Mouse (Mus musculus): ENCODE measurements around the gene Aebp1. TPM values are rescaled to one million over a fixed set of nuclear protein-coding genes. Genes with fewer than 3 reads are reported as not detected.

The Aebp1 gene
- polyA plus RNA-seq, 1 experiment: 372 TPM

DNA sequence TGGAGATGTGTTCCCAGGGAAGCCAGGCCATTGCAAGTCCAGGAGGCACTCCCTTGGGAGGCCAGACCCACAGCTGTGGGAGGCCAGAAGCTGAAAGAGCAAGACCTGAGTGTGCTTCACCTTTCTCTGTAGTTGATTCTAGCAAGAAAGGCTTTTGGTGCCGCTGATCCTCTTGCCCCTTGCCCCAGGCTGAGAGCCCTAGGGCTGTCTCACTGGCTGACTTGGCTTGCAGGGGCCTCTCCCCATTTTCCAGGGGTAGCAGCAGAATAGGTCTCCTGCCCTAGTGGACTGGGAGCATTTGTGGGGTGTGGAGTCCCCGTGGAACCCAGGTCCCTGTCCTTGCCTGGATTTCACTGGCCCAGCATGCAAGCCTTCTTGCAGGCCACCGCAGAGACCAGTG, 39.6 kb downstream of the Aebp1 start:
- TF ChIP-seq POLR2A (IDR thresholded peaks at IDR 0.05; ENCODE audit: low read depth, low read length) (no peak), CTCF (IDR thresholded peaks at IDR 0.05; ENCODE audit: borderline replicate concordance, insufficient read depth, low read length) (no peak)
- Histone ChIP-seq H3K27ac (ENCODE audit: insufficient read depth, low read length) (no peak overlapping the region), H3K4me1 (ENCODE audit: control insufficient read depth, insufficient read depth, low read length) (0 out of 2 replicates have a peak, but pooled peaks cover 3% of the 10 kb centered on the region)

DNA sequence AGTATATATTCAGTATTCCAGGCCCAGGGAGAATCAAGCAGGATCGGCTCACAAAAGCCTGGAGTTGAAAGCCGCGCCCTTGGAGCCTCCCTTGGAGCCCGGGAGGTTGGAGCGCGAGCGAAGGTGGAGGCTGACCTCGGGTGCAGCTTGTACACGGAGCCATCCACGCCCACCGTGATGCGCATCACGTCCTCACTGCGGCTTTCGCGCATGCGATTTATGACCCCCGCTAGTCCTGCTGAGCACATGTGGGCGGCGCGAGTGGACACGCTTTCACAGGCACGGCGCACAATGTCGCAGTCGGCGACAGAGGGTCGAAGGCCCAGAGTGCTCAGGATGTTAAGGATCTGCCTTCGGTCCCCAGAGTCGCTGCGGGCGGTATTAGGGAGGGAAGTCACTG, 40.2 kb downstream of the Aebp1 start:
- no peak overlapping the region for H3K27ac ChIP-seq (ENCODE audit: insufficient read depth, low read length)

More for the DNA sequence above, 39.6 kb downstream of the Aebp1 start:
- no peak overlapping the region for H3K4me3 ChIP-seq (ENCODE audit: insufficient read depth, low read length)

DNA sequence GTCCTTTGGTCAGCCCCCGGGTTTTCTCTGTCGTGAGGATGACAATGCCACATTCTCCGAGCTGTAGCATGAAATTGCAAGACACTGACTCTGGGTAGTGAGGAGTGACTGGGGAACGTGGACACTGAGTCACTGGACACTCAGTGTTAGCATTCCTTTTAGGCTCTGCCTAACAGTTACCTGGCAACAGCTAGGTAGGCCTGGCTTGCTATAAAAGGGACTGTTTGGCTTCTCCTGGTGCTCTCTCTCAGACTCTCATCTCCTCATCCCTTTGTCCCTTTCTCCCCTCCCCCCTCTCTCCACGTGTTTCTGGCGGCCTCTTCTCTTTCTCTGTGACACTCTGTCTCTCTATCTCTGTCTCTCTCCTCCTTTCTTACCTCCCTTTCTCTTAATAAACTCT, 40.6 kb downstream of the Aebp1 start:
- no peak overlapping the region for H3K4me3 ChIP-seq (ENCODE audit: insufficient read depth, low read length)
- TF ChIP-seq POLR2A (IDR thresholded peaks at IDR 0.05; ENCODE audit: low read depth, low read length) (no peak), CTCF (IDR thresholded peaks at IDR 0.05; ENCODE audit: borderline replicate concordance, insufficient read depth, low read length) (no peak)

More for the DNA sequence above, 40.2 kb downstream of the Aebp1 start:
- TF ChIP-seq POLR2A (IDR thresholded peaks at IDR 0.05; ENCODE audit: low read depth, low read length): peak; percentile 63
- no peak for TF ChIP-seq CTCF (IDR thresholded peaks at IDR 0.05; ENCODE audit: borderline replicate concordance, insufficient read depth, low read length)
- Histone ChIP-seq H3K4me1 (ENCODE audit: control insufficient read depth, insufficient read depth, low read length) (0 out of 2 replicates have a peak, but pooled peaks cover 3% of the 10 kb centered on the region), H3K4me3 (ENCODE audit: insufficient read depth, low read length) (peak overlapping the region; percentile 8; the same call in 1 of the 2 replicates)

DNA sequence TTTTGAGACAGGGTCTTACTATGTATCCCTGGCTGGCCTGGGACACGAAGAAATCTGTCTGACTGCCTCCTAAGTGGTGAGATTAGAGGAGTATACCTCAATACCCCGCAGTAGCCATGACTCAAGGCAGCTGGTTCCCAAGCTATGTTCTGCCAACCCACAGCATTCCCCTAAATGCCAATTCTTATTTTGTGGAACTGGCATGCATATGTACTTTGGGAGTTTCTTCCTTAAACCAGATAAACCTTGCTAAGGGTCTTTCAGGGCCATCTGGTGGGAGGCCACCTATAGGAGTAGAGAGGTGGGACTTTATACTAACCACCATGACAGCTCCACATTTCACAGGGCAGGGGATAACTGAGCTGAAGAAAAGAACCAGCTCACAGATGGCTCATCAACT, 42.1 kb downstream of the Aebp1 start:
- Histone ChIP-seq H3K27ac (ENCODE audit: insufficient read depth, low read length) (no peak overlapping the region), H3K4me3 (ENCODE audit: insufficient read depth, low read length) (no peak overlapping the region), H3K4me1 (ENCODE audit: control insufficient read depth, insufficient read depth, low read length) (0 out of 2 replicates have a peak, but pooled peaks cover 3% of the 10 kb centered on the region)
- TF ChIP-seq CTCF (IDR thresholded peaks at IDR 0.05; ENCODE audit: borderline replicate concordance, insufficient read depth, low read length): no peak
- TF ChIP-seq POLR2A (IDR thresholded peaks at IDR 0.05; ENCODE audit: low read depth, low read length): no peak

More for the DNA sequence above, 40.6 kb downstream of the Aebp1 start:
- H3K4me1 ChIP-seq (ENCODE audit: control insufficient read depth, insufficient read depth, low read length): 0 out of 2 replicates have a peak, but pooled peaks cover 3% of the 10 kb centered on the region
- H3K27ac ChIP-seq (ENCODE audit: insufficient read depth, low read length): no peak overlapping the region

DNA sequence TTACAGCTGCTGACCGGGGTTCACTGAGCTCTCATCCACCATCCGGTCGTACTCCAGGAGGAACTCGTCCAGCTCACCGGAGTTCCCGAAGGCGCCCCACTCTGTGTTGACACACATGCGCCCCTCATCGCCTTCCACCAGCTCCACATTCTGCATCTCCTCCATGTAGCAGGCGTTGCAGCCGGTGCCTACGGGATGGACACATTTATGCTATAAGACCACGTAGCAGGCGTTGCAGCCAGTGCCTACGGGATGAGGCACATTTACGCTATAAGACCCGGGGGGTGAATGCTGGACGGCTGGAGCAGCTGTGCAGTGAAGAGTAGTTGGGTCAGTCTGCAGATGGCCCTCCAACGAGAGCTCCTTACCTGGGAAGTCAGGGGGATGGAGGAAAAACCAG, 42.6 kb downstream of the Aebp1 start:
- Histone ChIP-seq H3K4me1 (ENCODE audit: control insufficient read depth, insufficient read depth, low read length) (0 out of 2 replicates have a peak, but pooled peaks cover 3% of the 10 kb centered on the region), H3K27ac (ENCODE audit: insufficient read depth, low read length) (no peak overlapping the region), H3K4me3 (ENCODE audit: insufficient read depth, low read length) (no peak overlapping the region)
- TF ChIP-seq POLR2A (IDR thresholded peaks at IDR 0.05; ENCODE audit: low read depth, low read length) (no peak), CTCF (IDR thresholded peaks at IDR 0.05; ENCODE audit: borderline replicate concordance, insufficient read depth, low read length) (no peak)

DNA sequence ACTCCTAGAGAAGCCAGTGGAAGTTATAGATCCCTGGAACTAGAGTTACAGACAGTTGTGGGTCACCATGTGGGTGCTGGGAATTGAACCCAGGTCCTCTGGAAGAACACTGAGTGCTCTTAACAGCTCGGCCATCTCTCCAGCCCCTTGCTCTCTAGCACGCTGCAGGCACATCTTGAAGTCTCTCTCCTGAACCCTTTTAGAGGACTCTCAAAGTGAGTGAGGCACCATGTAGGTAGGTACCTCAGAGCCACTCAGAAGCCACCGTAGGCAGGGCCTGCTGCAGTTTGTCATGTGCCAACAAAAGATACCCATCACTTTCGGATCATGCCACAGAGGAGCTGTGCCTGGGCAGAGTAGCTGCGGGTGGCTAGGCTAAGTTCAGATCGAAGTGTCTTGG, 43.1 kb downstream of the Aebp1 start:
- Histone ChIP-seq H3K27ac (ENCODE audit: insufficient read depth, low read length) (no peak overlapping the region), H3K4me1 (ENCODE audit: control insufficient read depth, insufficient read depth, low read length) (0 out of 2 replicates have a peak, but pooled peaks cover 3% of the 10 kb centered on the region), H3K4me3 (ENCODE audit: insufficient read depth, low read length) (no peak overlapping the region)
- TF ChIP-seq POLR2A (IDR thresholded peaks at IDR 0.05; ENCODE audit: low read depth, low read length) (no peak), CTCF (IDR thresholded peaks at IDR 0.05; ENCODE audit: borderline replicate concordance, insufficient read depth, low read length) (no peak)

DNA sequence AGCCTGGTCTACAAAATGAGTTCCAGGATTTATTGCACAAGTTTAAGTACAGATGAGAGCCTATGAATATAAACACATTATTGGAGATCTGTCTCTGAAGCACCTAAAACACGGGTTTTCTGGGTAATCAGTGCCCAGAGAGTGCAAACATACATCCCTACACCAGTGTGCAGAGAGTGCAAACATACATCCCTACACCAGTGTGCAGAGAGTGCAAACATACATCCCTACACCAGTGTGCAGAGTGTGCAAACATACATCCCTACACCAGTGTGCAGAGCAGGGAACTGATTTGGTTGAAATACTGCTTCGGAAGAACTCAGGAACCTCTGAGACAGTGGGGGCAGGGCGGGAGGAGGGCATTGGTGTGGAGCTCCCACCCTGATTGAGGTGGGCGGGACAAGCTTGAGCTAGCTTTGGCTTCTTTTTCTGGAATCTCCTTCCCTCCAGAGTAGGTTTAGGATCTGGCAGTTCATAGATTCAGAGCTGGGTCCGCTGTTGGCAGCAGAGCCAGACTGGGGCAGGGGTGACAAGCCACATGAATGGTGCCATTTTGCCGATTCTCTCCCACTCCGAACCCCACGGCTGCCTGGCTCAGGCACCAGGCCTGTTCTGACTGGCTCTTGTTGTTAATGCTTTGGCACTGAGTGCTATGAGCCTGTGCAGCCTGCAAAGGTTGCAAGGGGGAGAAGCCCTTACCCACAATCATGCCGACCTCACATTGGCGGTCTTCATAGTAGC, 44.2 kb downstream of the Aebp1 start:
- H3K4me1 ChIP-seq (ENCODE audit: control insufficient read depth, insufficient read depth, low read length): 0 out of 2 replicates have a peak, but pooled peaks cover 3% of the 10 kb centered on the region
- no peak overlapping the region for H3K27ac ChIP-seq (ENCODE audit: insufficient read depth, low read length)
- H3K4me3 ChIP-seq (ENCODE audit: insufficient read depth, low read length): no peak overlapping the region

DNA sequence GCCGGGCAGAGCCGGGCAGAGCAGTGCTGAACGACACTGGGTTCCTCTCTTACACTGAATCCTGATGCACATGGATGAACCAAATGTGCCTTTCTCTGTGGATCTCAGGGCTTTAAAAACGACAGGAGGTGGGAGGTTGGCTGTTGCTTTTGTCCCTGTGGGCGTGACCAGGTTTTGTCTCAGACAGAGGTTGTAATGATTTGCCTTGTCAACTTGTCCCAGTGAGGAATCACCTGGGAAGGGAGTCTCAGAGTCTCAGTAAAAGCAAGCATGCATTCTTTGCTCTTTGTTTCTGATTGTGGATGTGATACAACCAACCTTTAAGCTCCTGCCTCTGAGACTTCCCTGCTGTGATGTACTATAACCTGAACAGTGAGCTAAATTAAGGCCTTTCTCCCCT, 45.3 kb downstream of the Aebp1 start:
- H3K4me1 ChIP-seq (ENCODE audit: control insufficient read depth, insufficient read depth, low read length): 0 out of 2 replicates have a peak, but pooled peaks cover 3% of the 10 kb centered on the region
- no peak overlapping the region for H3K27ac ChIP-seq (ENCODE audit: insufficient read depth, low read length)
- no peak overlapping the region for H3K4me3 ChIP-seq (ENCODE audit: insufficient read depth, low read length)
- TF ChIP-seq CTCF (IDR thresholded peaks at IDR 0.05; ENCODE audit: borderline replicate concordance, insufficient read depth, low read length) (no peak), POLR2A (IDR thresholded peaks at IDR 0.05; ENCODE audit: low read depth, low read length) (no peak)

More for the DNA sequence above, 44.2 kb downstream of the Aebp1 start:
- no peak for TF ChIP-seq POLR2A (IDR thresholded peaks at IDR 0.05; ENCODE audit: low read depth, low read length)
- no peak for TF ChIP-seq CTCF (IDR thresholded peaks at IDR 0.05; ENCODE audit: borderline replicate concordance, insufficient read depth, low read length)

DNA sequence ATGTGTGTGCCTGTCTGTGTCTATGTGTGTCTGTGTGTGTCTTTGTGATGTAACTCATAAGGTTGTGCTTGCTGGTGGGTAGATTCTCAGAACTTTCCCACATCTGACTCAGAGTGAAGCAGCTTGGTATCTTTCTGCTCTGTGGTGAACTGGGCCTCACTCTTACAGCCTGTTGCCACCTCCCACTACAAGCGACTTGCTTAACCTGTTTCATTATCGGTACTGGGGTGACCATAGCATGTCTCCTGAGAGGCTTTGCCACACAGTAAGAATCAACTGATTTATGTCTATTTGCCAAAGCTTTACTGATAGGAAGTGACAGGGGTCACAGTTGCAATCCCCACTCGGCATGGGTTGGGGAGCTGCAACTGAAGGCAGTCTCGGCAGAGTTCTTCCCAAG, 46.9 kb downstream of the Aebp1 start:
- no peaks in the 10 kb centered on the region for H3K4me1 ChIP-seq (ENCODE audit: control insufficient read depth, insufficient read depth, low read length)
- TF ChIP-seq CTCF (IDR thresholded peaks at IDR 0.05; ENCODE audit: borderline replicate concordance, insufficient read depth, low read length): no peak
- no peak for TF ChIP-seq POLR2A (IDR thresholded peaks at IDR 0.05; ENCODE audit: low read depth, low read length)
- H3K4me3 ChIP-seq (ENCODE audit: insufficient read depth, low read length): no peak overlapping the region
- no peak overlapping the region for H3K27ac ChIP-seq (ENCODE audit: insufficient read depth, low read length)

DNA sequence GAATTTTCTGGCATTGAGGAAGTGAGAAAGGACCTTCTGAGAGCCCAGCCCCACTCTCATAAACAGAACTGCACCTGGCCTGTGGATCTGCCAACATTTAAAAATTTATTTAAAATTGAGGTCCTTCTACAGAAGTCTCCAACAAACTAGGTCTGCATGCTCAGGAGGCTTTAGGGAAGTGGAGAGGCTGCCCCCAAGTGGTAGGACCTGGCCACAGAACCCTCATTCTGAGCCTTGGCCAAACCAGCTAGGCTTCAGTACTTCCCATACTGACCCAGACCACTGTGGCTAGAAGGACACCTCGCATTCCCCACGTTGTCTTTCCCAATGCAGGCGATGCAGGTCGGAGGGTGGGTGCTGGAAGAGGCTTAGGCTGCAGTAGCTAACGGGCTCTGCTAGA, 50.9 kb downstream of the Aebp1 start:
- Histone ChIP-seq H3K27ac (ENCODE audit: insufficient read depth, low read length) (no peak overlapping the region), H3K4me3 (ENCODE audit: insufficient read depth, low read length) (no peak overlapping the region), H3K4me1 (ENCODE audit: control insufficient read depth, insufficient read depth, low read length) (no peaks in the 10 kb centered on the region)
- TF ChIP-seq CTCF (IDR thresholded peaks at IDR 0.05; ENCODE audit: borderline replicate concordance, insufficient read depth, low read length) (peak; percentile 55; the same call in 1 of the 2 replicates), POLR2A (IDR thresholded peaks at IDR 0.05; ENCODE audit: low read depth, low read length) (no peak)
